Mouse (Mus musculus) kidney, adult 2 months (tissue): ENCODE data around the gene Spaca7. TPM values are rescaled to one million over a fixed set of nuclear protein-coding genes. Genes with fewer than 3 reads are reported as not detected.

ENCODE experiments used
- DNase-seq: peaks from one replicate; pipeline ENCODE4 v3.0.0; 2021
- H3K27ac ChIP-seq: fragments of 200-500 bp; 2 replicates; pipeline ENCODE4 v1.5.1; 2012; ENCODE audit warnings: low read depth, low read length, control low read depth, inconsistent platforms; ENCODE audit not compliant: insufficient read depth
- H3K27me3 ChIP-seq: fragments of 200-500 bp; replicated peaks from 2 replicates; pipeline ENCODE4 v1.6.1; 2012; ENCODE audit warnings: mild to moderate bottlenecking, moderate library complexity, low read length, inconsistent platforms; ENCODE audit not compliant: control insufficient read depth, insufficient read depth
- H3K36me3 ChIP-seq: fragments of 200-500 bp; 2 replicates; pipeline ENCODE4 v1.6.1; 2012; ENCODE audit warnings: mild to moderate bottlenecking, moderate library complexity, low read length, inconsistent platforms; ENCODE audit not compliant: control insufficient read depth, insufficient read depth
- H3K4me1 ChIP-seq: fragments of 200-500 bp; 2 replicates; pipeline ENCODE4 v1.6.1; 2011; ENCODE audit warnings: low read length; ENCODE audit not compliant: control insufficient read depth, insufficient read depth
- H3K4me3 ChIP-seq: fragments of 200-500 bp; 2 replicates; pipeline ENCODE4 v1.5.1; 2011; ENCODE audit warnings: mild to moderate bottlenecking, low read depth, low read length, control low read depth; ENCODE audit not compliant: insufficient read depth
- CTCF ChIP-seq: fragments of 200-500 bp; conservative IDR thresholded peaks from 2 replicates; pipeline ENCODE4 v1.5.1; 2011; ENCODE audit warnings: low read depth, mild to moderate bottlenecking, control low read depth, low read length, moderate library complexity, mixed read lengths; ENCODE audit not compliant: insufficient read depth, insufficient read length
- POLR2A ChIP-seq: fragments of 200-500 bp; IDR thresholded peaks from one replicate; pipeline ENCODE4 v1.6.1; 2011; ENCODE audit warnings: low read depth, low read length, control low read depth
- WGBS: fragments of 180-500 bp; shearing (Covaris S2); methylation state at CpG from one replicate; pipeline ENCODE4 v1.1.7; 2018; 5-methylcytosine and 5-hydroxymethylcytosine counted together
- polyA plus RNA-seq: library from polyadenylated mRNA; depleted of rRNA; stranded (reverse); fragments of >200 nt; gene quantifications from 2 replicates; pipeline ENCODE4 v1.2.3, GENCODE M21; 2012

Spaca7 gene
- polyA plus RNA-seq, 1 experiment: 0.19 TPM

GRCm38 (mm10) chr8:12548255-12548654 lies 24.6 kb upstream of the Spaca7 start:
- Histone ChIP-seq H3K27me3 (no peaks in the 10 kb centered on the region), H3K4me3 (no peak overlapping the region), H3K27ac (no peak overlapping the region), H3K4me1 (no peaks in the 10 kb centered on the region), H3K36me3 (no peaks in the 10 kb centered on the region)
- DNase-seq: no peak
- no peak for TF ChIP-seq CTCF
- no peak for TF ChIP-seq POLR2A
- 13% methylated on average over 15 of the region's 15 CpGs for WGBS

DNA sequence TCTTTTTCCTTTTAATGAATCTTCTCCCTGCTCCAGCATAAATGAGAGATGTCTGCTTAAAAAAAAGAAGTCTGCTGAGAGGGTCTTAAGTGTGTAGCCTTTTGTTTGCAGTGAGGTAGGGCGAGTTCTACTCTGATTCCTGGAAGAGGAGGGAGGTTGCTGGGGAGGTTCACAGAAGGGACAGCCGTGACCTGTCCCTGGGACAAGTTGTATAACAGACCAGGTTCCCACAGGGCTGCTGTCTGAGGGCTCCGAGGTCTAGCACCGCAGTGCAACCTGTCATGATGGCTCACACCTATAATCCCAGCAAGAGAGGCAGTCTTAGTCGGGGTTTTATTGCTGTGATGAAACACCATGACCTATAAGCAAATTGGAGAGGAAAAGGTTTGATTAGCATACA lies 24.1 kb upstream of the Spaca7 start:
- H3K4me1 ChIP-seq: no peaks in the 10 kb centered on the region
- H3K27ac ChIP-seq: no peak overlapping the region
- 37% methylated on average over 5 of the region's 5 CpGs for WGBS
- DNase-seq: no peak
- H3K36me3 ChIP-seq: no peaks in the 10 kb centered on the region
- no peaks in the 10 kb centered on the region for H3K27me3 ChIP-seq
- H3K4me3 ChIP-seq: no peak overlapping the region
- no peak for TF ChIP-seq CTCF
- no peak for TF ChIP-seq POLR2A

- Histone ChIP-seq H3K27me3 (no peaks in the 10 kb centered on the region), H3K4me1 (no peaks in the 10 kb centered on the region), H3K4me3 (no peak overlapping the region), H3K36me3 (no peaks in the 10 kb centered on the region), H3K27ac (no peak overlapping the region)
- DNase-seq: no peak
- TF ChIP-seq POLR2A (no peak), CTCF (no peak)
- 48% methylated on average over 15 of the region's 15 CpGs for WGBS
Observed at GRCm38 (mm10) chr8:12555515-12556145, 17.2 kb upstream of the Spaca7 start.

DNA sequence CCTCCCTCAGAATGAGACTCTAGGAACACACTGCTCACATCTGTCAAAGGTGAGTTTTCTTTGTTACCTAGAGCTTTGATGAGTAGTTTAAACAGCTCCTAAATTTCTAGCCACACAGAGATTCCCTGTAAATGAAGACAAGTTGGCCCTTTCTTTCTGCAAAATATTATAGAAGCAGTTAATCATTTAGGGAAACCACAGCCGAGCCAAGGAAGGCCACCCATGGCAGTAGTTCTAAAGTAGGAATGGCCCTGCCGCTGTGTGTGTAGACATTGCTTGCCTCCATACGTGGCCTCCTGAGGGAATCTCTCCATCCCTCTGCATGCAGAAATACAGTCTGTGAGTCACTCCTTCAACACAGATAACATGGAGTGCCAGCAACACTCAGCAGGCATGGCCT lies 14.0 kb upstream of the Spaca7 start:
- Histone ChIP-seq H3K4me3 (no peak overlapping the region), H3K27ac (no peak overlapping the region), H3K4me1 (no peaks in the 10 kb centered on the region), H3K36me3 (no peaks in the 10 kb centered on the region), H3K27me3 (no peaks in the 10 kb centered on the region)
- 49% methylated on average over 3 of the region's 3 CpGs for WGBS
- peak; percentile 56 for DNase-seq
- TF ChIP-seq POLR2A: no peak
- no peak for TF ChIP-seq CTCF

GRCm38 (mm10) chr8:12561403-12561960 lies 11.3 kb upstream of the Spaca7 start:
- Histone ChIP-seq H3K27ac (no peak overlapping the region), H3K4me3 (no peak overlapping the region), H3K27me3 (no peaks in the 10 kb centered on the region), H3K36me3 (no peaks in the 10 kb centered on the region), H3K4me1 (no peaks in the 10 kb centered on the region)
- peak; percentile 80 for DNase-seq
- 19% methylated on average over 11 of the region's 11 CpGs for WGBS
- TF ChIP-seq CTCF: peak; percentile 80
- TF ChIP-seq POLR2A: no peak

DNA sequence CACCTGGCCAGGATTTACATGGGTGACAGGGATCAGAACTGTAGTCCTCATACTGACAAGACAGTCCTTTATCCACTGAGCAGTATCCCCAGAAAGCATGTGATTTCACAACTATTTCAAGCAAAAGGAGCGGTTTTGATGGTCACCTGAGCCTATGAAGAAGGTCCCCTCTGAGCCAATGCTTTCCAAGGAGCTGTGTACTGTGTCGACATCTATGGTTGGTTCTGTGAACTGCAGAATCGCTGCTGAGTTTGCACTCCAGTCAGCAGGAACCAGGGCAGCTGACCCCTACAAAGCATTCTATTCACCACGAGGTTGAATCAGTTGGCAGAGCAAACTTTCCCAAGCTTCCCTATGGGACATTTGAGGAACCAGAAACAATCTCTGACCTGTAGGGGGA lies 8.5 kb upstream of the Spaca7 start:
- peak; percentile 43 for DNase-seq
- WGBS: 3% methylated on average over 4 of the region's 4 CpGs

GRCm38 (mm10) chr8:12565488-12565887 lies 7.3 kb upstream of the Spaca7 start:
- H3K36me3 ChIP-seq: no peaks in the 10 kb centered on the region
- WGBS: 83% methylated on average over 10 of the region's 10 CpGs
- no peak overlapping the region for H3K27ac ChIP-seq
- no peaks in the 10 kb centered on the region for H3K4me1 ChIP-seq
- no peak for TF ChIP-seq POLR2A
- TF ChIP-seq CTCF: no peak
- no peak overlapping the region for H3K4me3 ChIP-seq
- no peak for DNase-seq
- no peaks in the 10 kb centered on the region for H3K27me3 ChIP-seq

More for the DNA sequence above, 8.5 kb upstream of the Spaca7 start:
- H3K27me3 ChIP-seq: no peaks in the 10 kb centered on the region
- no peak overlapping the region for H3K27ac ChIP-seq
- H3K4me3 ChIP-seq: no peak overlapping the region
- no peaks in the 10 kb centered on the region for H3K4me1 ChIP-seq
- no peaks in the 10 kb centered on the region for H3K36me3 ChIP-seq
- no peak for TF ChIP-seq POLR2A
- TF ChIP-seq CTCF: peak; percentile 79

DNA sequence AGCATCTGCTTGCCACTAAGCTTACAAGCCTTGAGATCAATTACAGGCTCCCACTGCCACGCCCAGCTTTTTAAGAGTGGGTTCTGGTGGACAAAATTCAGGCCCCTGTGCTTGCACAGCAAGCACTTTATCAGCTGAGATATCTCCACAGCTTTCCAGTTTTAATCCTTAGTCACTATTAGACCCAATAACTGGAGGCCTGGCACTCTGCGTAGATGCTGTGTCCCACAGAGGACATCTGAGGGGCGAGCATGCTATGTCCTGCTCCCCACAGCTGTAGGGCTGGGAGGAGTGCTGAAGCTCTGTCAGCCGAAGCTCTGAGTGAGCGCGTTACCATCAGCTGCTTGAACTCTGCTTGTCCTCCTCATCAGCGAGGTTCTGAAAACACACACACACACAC lies 6.3 kb upstream of the Spaca7 start:
- Histone ChIP-seq H3K36me3 (no peaks in the 10 kb centered on the region), H3K4me3 (no peak overlapping the region), H3K27ac (no peak overlapping the region), H3K4me1 (no peaks in the 10 kb centered on the region), H3K27me3 (no peaks in the 10 kb centered on the region)
- WGBS: 63% methylated on average over 7 of the region's 7 CpGs
- no peak for DNase-seq
- TF ChIP-seq CTCF (no peak), POLR2A (no peak)
